Mouse (Mus musculus) liver, embryonic 14.5 days (tissue): ENCODE measurements around the gene Rabgap1l. TPM values are rescaled to one million over a fixed set of nuclear protein-coding genes. Genes with fewer than 3 reads are reported as not detected.

Experiments used
- ATAC-seq: fragments of 200-750 bp; cut with Nextera tagmentation; 2 replicates; pipeline ENCODE4 v1.8.0; 2017; ENCODE audit warnings: moderate number of reproducible peaks, mild to moderate bottlenecking, moderate library complexity; ENCODE audit not compliant: insufficient read depth
- DNase-seq, 3 experiments: peaks; one replicate each; pipeline ENCODE4 v3.0.0-alpha.2; 2012 to 2013; ENCODE audit warnings: low read depth in 3 of 3, low spot score in 3 of 3
- H3K27ac ChIP-seq: fragments of 300-500 bp; sonication (generic); 2 replicates; pipeline ENCODE4 v1.5.1; 2014; ENCODE audit warnings: moderate library complexity, mild to moderate bottlenecking, control low read depth, inconsistent platforms
- H3K27me3 ChIP-seq: fragments of 300-500 bp; sonication (generic); 2 replicates; pipeline ENCODE4 v1.6.1; 2014; ENCODE audit warnings: mild to moderate bottlenecking, low read length, moderate library complexity; ENCODE audit not compliant: control insufficient read depth, insufficient read depth
- H3K36me3 ChIP-seq: fragments of 300-500 bp; sonication (generic); replicated peaks from 2 replicates; pipeline ENCODE4 v1.6.1; 2014; ENCODE audit warnings: low read depth; ENCODE audit not compliant: control insufficient read depth, insufficient read depth
- H3K4me1 ChIP-seq, 2 experiments: fragments of 200-500 bp in 1 of 2; fragments of 300-500 bp in 1 of 2; sonication (generic) in 1 of 2; replicated peaks; 2 replicates each; pipeline ENCODE4 v1.6.1; 2012 to 2014; ENCODE audit warnings: antibody characterized with exemption in 1 of 2, inconsistent platforms in 1 of 2, low read length in 1 of 2; ENCODE audit not compliant: control insufficient read depth in 2 of 2, insufficient read depth in 2 of 2
- H3K4me2 ChIP-seq: fragments of 300-500 bp; sonication (generic); 2 replicates; pipeline ENCODE4 v1.6.1; 2014; ENCODE audit warnings: low read depth, mild to moderate bottlenecking, control low read depth, moderate library complexity
- H3K4me3 ChIP-seq, 2 experiments: fragments of 200-500 bp in 1 of 2; fragments of 300-500 bp in 1 of 2; sonication (generic) in 1 of 2; 2 replicates each; pipeline ENCODE4 v1.5.1; 2012 to 2014; ENCODE audit warnings: low read depth in 2 of 2, low read length in 2 of 2, mild to moderate bottlenecking in 2 of 2, control low read depth in 1 of 2, inconsistent platforms in 1 of 2, moderate library complexity in 1 of 2; ENCODE audit not compliant: insufficient read depth in 1 of 2
- H3K9ac ChIP-seq: fragments of 300-500 bp; sonication (generic); replicated peaks from 2 replicates; pipeline ENCODE4 v1.6.1; 2014; ENCODE audit warnings: mild to moderate bottlenecking, control low read depth, moderate library complexity
- H3K9me3 ChIP-seq: fragments of 300-500 bp; sonication (generic); 2 replicates; pipeline ENCODE4 v1.6.1; 2016; ENCODE audit warnings: low read length, mixed read lengths; ENCODE audit not compliant: control insufficient read depth
- CTCF ChIP-seq: IDR thresholded peaks from 2 replicates; pipeline ENCODE4 v1.5.1; 2016; ENCODE audit warnings: antibody characterized with exemption, low read depth, control low read depth
- EP300 ChIP-seq: IDR thresholded peaks from 2 replicates; pipeline ENCODE4 v1.6.1; 2016; ENCODE audit warnings: antibody characterized with exemption, low read depth
- WGBS: fragments of 180-500 bp; shearing (Covaris S2); extraction: QIAGEN DNeasy Blood & Tissue Kit; methylation state at CpG from one replicate; pipeline ENCODE4 v1.1.7; 2014; ENCODE audit not compliant: insufficient replicate concordance; 5-methylcytosine and 5-hydroxymethylcytosine counted together
- polyA plus RNA-seq, 2 experiments: library from polyadenylated mRNA; depleted of rRNA in 1 of 2; stranded (reverse) in 1 of 2; unstranded in 1 of 2; fragments of >200 nt; fragmentation: Nextera tagmentation in 1 of 2; extraction: Ambion mirVana in 1 of 2; gene quantifications; 2 replicates each; pipeline versions ENCODE4 v1.2.1 to v1.2.3; 2012 to 2014

Rabgap1l gene
- polyA plus RNA-seq, 2 experiments = 18.7 to 27.5 TPM

- 54% methylated on average over 4 of the region's 4 CpGs for whole genome bisulfite sequencing
- TF ChIP-seq EP300 (no peak), CTCF (no peak)
- no peak overlapping the region for H3K4me2 ChIP-seq
- no peaks in the 10 kb centered on the region; a peak in 1 of 4 replicates for H3K4me1 ChIP-seq
- no peaks in the 10 kb centered on the region for H3K36me3 ChIP-seq
- DNase-seq (no peak), ATAC-seq (no peak)
- H3K9ac ChIP-seq = no peak overlapping the region
- no peak overlapping the region for H3K4me3 ChIP-seq
- no peak overlapping the region for H3K27ac ChIP-seq
- H3K9me3 ChIP-seq = no peaks in the 10 kb centered on the region
- no peaks in the 10 kb centered on the region for H3K27me3 ChIP-seq
Measured at GRCm38 (mm10) chr1:160250782-160251181, 542.2 kb downstream of the Rabgap1l start.

- ATAC-seq = no peak
- H3K4me2 ChIP-seq = no peak overlapping the region
- H3K4me3 ChIP-seq = no peak overlapping the region
- DNase-seq = no peak
- TF ChIP-seq CTCF (no peak), EP300 (no peak)
- no peak overlapping the region for H3K27ac ChIP-seq
- H3K27me3 ChIP-seq = no peaks in the 10 kb centered on the region
- no peaks in the 10 kb centered on the region; a peak in 1 of 4 replicates for H3K4me1 ChIP-seq
- no peak overlapping the region for H3K9ac ChIP-seq
- H3K36me3 ChIP-seq = no peaks in the 10 kb centered on the region
- WGBS = 46% methylated on average over 3 of the region's 3 CpGs
- H3K9me3 ChIP-seq = no peaks in the 10 kb centered on the region
Measured at GRCm38 (mm10) chr1:160249786-160250185, 543.2 kb downstream of the Rabgap1l start.

DNA sequence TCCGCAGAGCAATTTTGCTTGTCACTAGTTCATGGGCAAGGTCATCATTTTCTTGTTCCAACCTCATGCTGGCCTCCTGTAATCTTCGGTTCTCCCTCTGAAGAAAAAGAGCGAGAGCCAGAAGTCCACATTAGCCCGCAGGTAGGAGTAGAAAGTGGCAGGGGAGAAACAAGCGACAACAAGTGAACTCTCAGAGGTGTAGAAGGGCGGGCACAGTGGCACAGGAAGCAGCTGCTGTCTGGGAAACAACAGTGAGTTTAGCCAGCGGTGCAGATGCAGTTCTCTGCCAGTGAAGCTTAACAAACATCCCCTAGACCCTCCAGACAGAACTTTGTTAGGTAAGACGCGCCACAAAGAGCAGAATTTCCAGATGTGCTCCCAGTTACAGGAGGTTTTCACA lies 545.5 kb downstream of the Rabgap1l start:
- Histone ChIP-seq H3K4me1 (no peaks in the 10 kb centered on the region; a peak in 1 of 4 replicates), H3K9ac (no peak overlapping the region), H3K9me3 (no peaks in the 10 kb centered on the region), H3K27ac (no peak overlapping the region), H3K4me3 (no peak overlapping the region), H3K36me3 (no peaks in the 10 kb centered on the region), H3K27me3 (no peaks in the 10 kb centered on the region), H3K4me2 (no peak overlapping the region)
- ATAC-seq (no peak), DNase-seq (no peak)
- TF ChIP-seq CTCF = no peak
- no peak for TF ChIP-seq EP300
- WGBS = 68% methylated on average over 9 of the region's 9 CpGs

DNA sequence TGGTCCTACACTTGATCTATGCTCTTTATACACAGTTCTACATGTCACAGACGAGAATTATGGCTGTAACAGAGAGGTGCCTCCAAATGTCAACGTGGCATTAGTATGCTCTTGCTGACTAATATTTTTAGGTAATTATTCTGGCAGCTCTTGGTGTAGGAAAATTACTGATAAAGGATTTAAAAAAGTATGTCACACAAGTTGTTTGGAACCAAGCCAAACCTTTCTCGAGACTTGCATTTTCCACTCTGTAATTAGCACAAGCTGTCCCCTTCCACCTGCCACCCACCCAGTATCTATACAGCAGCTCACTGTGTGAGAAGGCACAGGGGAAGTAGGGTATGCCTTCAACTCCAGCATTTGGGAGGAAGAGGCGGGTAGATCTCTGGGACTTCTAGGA lies 546.2 kb downstream of the Rabgap1l start:
- no peak for TF ChIP-seq CTCF
- no peak for TF ChIP-seq EP300
- Histone ChIP-seq H3K4me2 (no peak overlapping the region), H3K36me3 (no peaks in the 10 kb centered on the region), H3K9ac (no peak overlapping the region), H3K9me3 (no peaks in the 10 kb centered on the region), H3K27ac (no peak overlapping the region), H3K27me3 (no peaks in the 10 kb centered on the region), H3K4me3 (no peak overlapping the region), H3K4me1 (no peaks in the 10 kb centered on the region; a peak in 1 of 4 replicates)
- no peak for ATAC-seq
- WGBS = 59% methylated on average over 4 of the region's 4 CpGs
- no peak for DNase-seq

DNA sequence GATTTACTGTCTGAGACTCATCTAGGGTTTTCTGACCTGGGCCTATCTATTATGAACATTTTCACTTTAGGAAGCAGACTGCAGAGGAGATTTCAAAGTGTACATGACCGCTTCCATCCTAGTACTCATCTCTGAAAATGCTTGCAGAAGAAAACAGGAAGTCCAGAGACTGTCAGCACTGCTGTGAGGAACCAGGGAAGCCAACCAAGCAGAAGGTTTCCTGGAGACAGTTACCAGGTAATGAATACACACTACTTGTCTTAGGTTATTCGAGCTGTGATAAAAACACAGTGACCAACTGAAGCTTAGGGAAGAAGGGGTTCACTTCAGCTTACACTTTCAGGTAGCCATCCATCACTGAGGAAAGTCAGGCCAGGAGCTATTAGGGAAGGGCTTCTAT lies 547.1 kb downstream of the Rabgap1l start:
- TF ChIP-seq CTCF = no peak
- TF ChIP-seq EP300 = no peak
- ATAC-seq (no peak), DNase-seq (no peak)
- Histone ChIP-seq H3K36me3 (no peaks in the 10 kb centered on the region), H3K4me3 (no peak overlapping the region), H3K9ac (no peak overlapping the region), H3K27me3 (no peaks in the 10 kb centered on the region), H3K27ac (no peak overlapping the region), H3K9me3 (no peaks in the 10 kb centered on the region), H3K4me1 (no peaks in the 10 kb centered on the region; a peak in 1 of 4 replicates), H3K4me2 (no peak overlapping the region)
- WGBS = 29% methylated on average over 2 of the region's 2 CpGs
